Mouse (Mus musculus): Measurements from ENCODE around the gene Nfkbie. TPM values are rescaled to one million over a fixed set of nuclear protein-coding genes. Genes with fewer than 3 reads are reported as not detected.

Gene Nfkbie
- polyA plus RNA-seq, 1 experiment from 2014 or later = 4.2 TPM

GRCm38 (mm10) chr17:45517135-45517534, 38.4 kb upstream of the Nfkbie start:
- ATAC-seq (ENCODE audit: insufficient number of reproducible peaks, insufficient read depth, low FRiP score, low read depth) = no peak
- H3K4me2 ChIP-seq (replicated peaks; ENCODE audit: low read depth, low read length) = no peak overlapping the region
- WGBS = 94% methylated on average over 21 of the region's 21 CpGs
- no peaks in the 10 kb centered on the region for H3K4me1 ChIP-seq (ENCODE audit: control insufficient read depth, insufficient read depth, low read length)
- no peak overlapping the region for H3K4me3 ChIP-seq (ENCODE audit: low read depth, low read length)
- H3K36me3 ChIP-seq (ENCODE audit: control insufficient read depth, insufficient read depth, low read length) = peaks cover 4% of the 10 kb centered on the region; the same call in 1 of the 2 replicates
- H3K9ac ChIP-seq (replicated peaks; ENCODE audit: low read depth, low read length) = no peak overlapping the region
- no peaks in the 10 kb centered on the region for H3K27me3 ChIP-seq (ENCODE audit: control insufficient read depth, insufficient read depth, low read length)
- H3K9me3 ChIP-seq (ENCODE audit: control insufficient read depth, low read depth, low read length) = no peaks in the 10 kb centered on the region
- H3K27ac ChIP-seq (ENCODE audit: low read length) = no peak overlapping the region

- WGBS = 91% methylated on average over 28 of the region's 28 CpGs
- Histone ChIP-seq H3K27me3 (ENCODE audit: control insufficient read depth, insufficient read depth, low read length) (no peaks in the 10 kb centered on the region), H3K36me3 (ENCODE audit: control insufficient read depth, insufficient read depth, low read length) (peaks cover 4% of the 10 kb centered on the region; the same call in 1 of the 2 replicates)
Measured at GRCm38 (mm10) chr17:45517549-45518215, 37.8 kb upstream of the Nfkbie start.

GRCm38 (mm10) chr17:45518766-45519475, 36.6 kb upstream of the Nfkbie start:
- no peak overlapping the region for H3K4me2 ChIP-seq (replicated peaks; ENCODE audit: low read depth, low read length)
- 0 out of 2 replicates have a peak, but pooled peaks cover 6% of the 10 kb centered on the region for H3K4me1 ChIP-seq (ENCODE audit: control insufficient read depth, insufficient read depth, low read length)
- H3K9me3 ChIP-seq (ENCODE audit: control insufficient read depth, low read depth, low read length) = no peaks in the 10 kb centered on the region
- no peak overlapping the region for H3K9ac ChIP-seq (replicated peaks; ENCODE audit: low read depth, low read length)
- peaks cover 4% of the 10 kb centered on the region; the same call in 1 of the 2 replicates for H3K36me3 ChIP-seq (ENCODE audit: control insufficient read depth, insufficient read depth, low read length)
- H3K27ac ChIP-seq (ENCODE audit: low read length) = no peak overlapping the region
- no peak overlapping the region for H3K4me3 ChIP-seq (ENCODE audit: low read depth, low read length)
- H3K27me3 ChIP-seq (ENCODE audit: control insufficient read depth, insufficient read depth, low read length) = no peaks in the 10 kb centered on the region
- ATAC-seq (ENCODE audit: insufficient number of reproducible peaks, insufficient read depth, low FRiP score, low read depth) = no peak
- 85% methylated on average over 12 of the region's 12 CpGs for WGBS

More at GRCm38 (mm10) chr17:45517549-45518215, 37.8 kb upstream of the Nfkbie start:
- no peak for ATAC-seq (ENCODE audit: insufficient number of reproducible peaks, insufficient read depth, low FRiP score, low read depth)
- H3K9ac ChIP-seq (replicated peaks; ENCODE audit: low read depth, low read length) = no peak overlapping the region
- H3K4me3 ChIP-seq (ENCODE audit: low read depth, low read length) = no peak overlapping the region
- H3K27ac ChIP-seq (ENCODE audit: low read length) = no peak overlapping the region
- H3K9me3 ChIP-seq (ENCODE audit: control insufficient read depth, low read depth, low read length) = no peaks in the 10 kb centered on the region
- no peaks in the 10 kb centered on the region for H3K4me1 ChIP-seq (ENCODE audit: control insufficient read depth, insufficient read depth, low read length)
- no peak overlapping the region for H3K4me2 ChIP-seq (replicated peaks; ENCODE audit: low read depth, low read length)

GRCm38 (mm10) chr17:45520136-45520535, 35.4 kb upstream of the Nfkbie start:
- ATAC-seq (ENCODE audit: insufficient number of reproducible peaks, insufficient read depth, low FRiP score, low read depth) = no peak
- Histone ChIP-seq H3K9ac (replicated peaks; ENCODE audit: low read depth, low read length) (no peak overlapping the region), H3K36me3 (ENCODE audit: control insufficient read depth, insufficient read depth, low read length) (peaks cover 4% of the 10 kb centered on the region; the same call in 1 of the 2 replicates), H3K27ac (ENCODE audit: low read length) (no peak overlapping the region), H3K4me1 (ENCODE audit: control insufficient read depth, insufficient read depth, low read length) (0 out of 2 replicates have a peak, but pooled peaks cover 6% of the 10 kb centered on the region), H3K9me3 (ENCODE audit: control insufficient read depth, low read depth, low read length) (no peaks in the 10 kb centered on the region), H3K4me2 (replicated peaks; ENCODE audit: low read depth, low read length) (no peak overlapping the region), H3K27me3 (ENCODE audit: control insufficient read depth, insufficient read depth, low read length) (no peaks in the 10 kb centered on the region), H3K4me3 (ENCODE audit: low read depth, low read length) (no peak overlapping the region)
- WGBS = 70% methylated on average over 11 of the region's 11 CpGs

- peak; percentile 68; the same call in 1 of the 2 replicates for ATAC-seq (ENCODE audit: insufficient number of reproducible peaks, insufficient read depth, low FRiP score, low read depth)
- no peak within 1 kb of the TSS; the same call in 1 of the 2 replicates for H3K9ac ChIP-seq (replicated peaks; ENCODE audit: low read depth, low read length)
- H3K9me3 ChIP-seq (ENCODE audit: control insufficient read depth, low read depth, low read length) = no peaks in the 10 kb centered on the region
- H3K4me1 ChIP-seq (ENCODE audit: control insufficient read depth, insufficient read depth, low read length) = 0 out of 2 replicates have a peak, but pooled peaks cover 6% of the 10 kb centered on the region
- peak within 1 kb of the TSS; percentile 30 for H3K4me3 ChIP-seq (ENCODE audit: low read depth, low read length)
- no peak within 1 kb of the TSS for H3K27ac ChIP-seq (ENCODE audit: low read length)
- H3K27me3 ChIP-seq (ENCODE audit: control insufficient read depth, insufficient read depth, low read length) = no peaks in the 10 kb centered on the region
- peak within 1 kb of the TSS; percentile 80 for H3K4me2 ChIP-seq (replicated peaks; ENCODE audit: low read depth, low read length)
- peaks cover 4% of the 10 kb centered on the region; the same call in 1 of the 2 replicates for H3K36me3 ChIP-seq (ENCODE audit: control insufficient read depth, insufficient read depth, low read length)
- WGBS = 3% methylated on average over 21 of the region's 21 CpGs
Measured at GRCm38 (mm10) chr17:45523263-45523662, 32.2 kb upstream of the Nfkbie start, which contains the start of gene Tcte1. Tcte1 (plus strand) TSS chr17:45523434.

GRCm38 (mm10) chr17:45524961-45525360, 30.5 kb upstream of the Nfkbie start:
- H3K4me3 ChIP-seq (ENCODE audit: low read depth, low read length) = no peak overlapping the region
- H3K9ac ChIP-seq (replicated peaks; ENCODE audit: low read depth, low read length) = no peak overlapping the region
- H3K27ac ChIP-seq (ENCODE audit: low read length) = no peak overlapping the region
- no peak for ATAC-seq (ENCODE audit: insufficient number of reproducible peaks, insufficient read depth, low FRiP score, low read depth)
- H3K4me2 ChIP-seq (replicated peaks; ENCODE audit: low read depth, low read length) = no peak overlapping the region
- WGBS = 57% methylated on average over 4 of the region's 4 CpGs
- no peaks in the 10 kb centered on the region for H3K9me3 ChIP-seq (ENCODE audit: control insufficient read depth, low read depth, low read length)
- no peaks in the 10 kb centered on the region for H3K27me3 ChIP-seq (ENCODE audit: control insufficient read depth, insufficient read depth, low read length)
- peaks cover 4% of the 10 kb centered on the region; the same call in 1 of the 2 replicates for H3K36me3 ChIP-seq (ENCODE audit: control insufficient read depth, insufficient read depth, low read length)
- 0 out of 2 replicates have a peak, but pooled peaks cover 6% of the 10 kb centered on the region for H3K4me1 ChIP-seq (ENCODE audit: control insufficient read depth, insufficient read depth, low read length)

- no peaks in the 10 kb centered on the region for H3K9me3 ChIP-seq (ENCODE audit: control insufficient read depth, low read depth, low read length)
- no peak overlapping the region for H3K27ac ChIP-seq (ENCODE audit: low read length)
- no peak for ATAC-seq (ENCODE audit: insufficient number of reproducible peaks, insufficient read depth, low FRiP score, low read depth)
- H3K36me3 ChIP-seq (ENCODE audit: control insufficient read depth, insufficient read depth, low read length) = no peaks in the 10 kb centered on the region
- H3K4me3 ChIP-seq (ENCODE audit: low read depth, low read length) = no peak overlapping the region
- no peaks in the 10 kb centered on the region for H3K27me3 ChIP-seq (ENCODE audit: control insufficient read depth, insufficient read depth, low read length)
- H3K4me1 ChIP-seq (ENCODE audit: control insufficient read depth, insufficient read depth, low read length) = 0 out of 2 replicates have a peak, but pooled peaks cover 6% of the 10 kb centered on the region
- no peak overlapping the region for H3K4me2 ChIP-seq (replicated peaks; ENCODE audit: low read depth, low read length)
- H3K9ac ChIP-seq (replicated peaks; ENCODE audit: low read depth, low read length) = no peak overlapping the region
- WGBS = 19% methylated on average over 5 of the region's 5 CpGs
Measured at GRCm38 (mm10) chr17:45526571-45526970, 28.9 kb upstream of the Nfkbie start.

- no peak for ATAC-seq (ENCODE audit: insufficient number of reproducible peaks, insufficient read depth, low FRiP score, low read depth)
- H3K4me3 ChIP-seq (ENCODE audit: low read depth, low read length) = no peak overlapping the region
- no peak overlapping the region for H3K9ac ChIP-seq (replicated peaks; ENCODE audit: low read depth, low read length)
- 53% methylated on average over 13 of the region's 13 CpGs for WGBS
- H3K36me3 ChIP-seq (ENCODE audit: control insufficient read depth, insufficient read depth, low read length) = no peaks in the 10 kb centered on the region
- H3K27ac ChIP-seq (ENCODE audit: low read length) = no peak overlapping the region
- no peaks in the 10 kb centered on the region for H3K9me3 ChIP-seq (ENCODE audit: control insufficient read depth, low read depth, low read length)
- no peaks in the 10 kb centered on the region for H3K4me1 ChIP-seq (ENCODE audit: control insufficient read depth, insufficient read depth, low read length)
- H3K27me3 ChIP-seq (ENCODE audit: control insufficient read depth, insufficient read depth, low read length) = peaks cover 7% of the 10 kb centered on the region; the same call in 1 of the 2 replicates
- no peak overlapping the region for H3K4me2 ChIP-seq (replicated peaks; ENCODE audit: low read depth, low read length)
Measured at GRCm38 (mm10) chr17:45530346-45530782, 25.1 kb upstream of the Nfkbie start.

Data from stomach, embryonic 14.5 days (tissue).